Mouse (Mus musculus) embryonic facial prominence, embryonic 14.5 days (tissue): ENCODE data around the gene Ino80e. TPM values are rescaled to one million over a fixed set of nuclear protein-coding genes. Genes with fewer than 3 reads are reported as not detected.

Experiments used
- ATAC-seq: fragments of 200-750 bp; cut with Nextera tagmentation; 2 replicates; pipeline ENCODE4 v1.8.0; 2017; ENCODE audit warnings: low read depth, moderate number of reproducible peaks, moderate TSS enrichment
- DNase-seq: peaks from one replicate; pipeline ENCODE4 v3.0.0-alpha.2; 2015; ENCODE audit warnings: low spot score
- H3K27ac ChIP-seq: fragments of 300-500 bp; sonication (generic); replicated peaks from 2 replicates; pipeline ENCODE4 v1.5.1; 2014; ENCODE audit warnings: low read depth, mild to moderate bottlenecking, low read length, moderate library complexity
- H3K27me3 ChIP-seq: fragments of 300-500 bp; sonication (generic); replicated peaks from 2 replicates; pipeline ENCODE4 v1.6.1; 2014; ENCODE audit warnings: low read length; ENCODE audit not compliant: control insufficient read depth, insufficient read depth
- H3K36me3 ChIP-seq: fragments of 300-500 bp; sonication (generic); 2 replicates; pipeline ENCODE4 v1.6.1; 2014; ENCODE audit warnings: low read length, mixed read lengths; ENCODE audit not compliant: control insufficient read depth, insufficient read depth
- H3K4me1 ChIP-seq: fragments of 300-500 bp; sonication (generic); 2 replicates; pipeline ENCODE4 v1.6.1; 2014; ENCODE audit warnings: antibody characterized with exemption, low read length; ENCODE audit not compliant: control insufficient read depth, insufficient read depth
- H3K4me2 ChIP-seq: fragments of 300-500 bp; sonication (generic); 2 replicates; pipeline ENCODE4 v1.6.1; 2014; ENCODE audit warnings: low read depth, mild to moderate bottlenecking, low read length, moderate library complexity, mixed read lengths
- H3K4me3 ChIP-seq: fragments of 300-500 bp; sonication (generic); 2 replicates; pipeline ENCODE4 v1.5.1; 2014; ENCODE audit warnings: low read depth, mild to moderate bottlenecking, low read length
- H3K9ac ChIP-seq: fragments of 300-500 bp; sonication (generic); 2 replicates; pipeline ENCODE4 v1.6.1; 2014; ENCODE audit warnings: low read depth, mild to moderate bottlenecking, low read length, moderate library complexity, mixed read lengths
- H3K9me3 ChIP-seq: fragments of 300-500 bp; sonication (generic); 2 replicates; pipeline ENCODE4 v1.6.1; 2016; ENCODE audit warnings: low read length; ENCODE audit not compliant: control insufficient read depth
- WGBS: fragments of 180-500 bp; shearing (Covaris S2); extraction: QIAGEN DNeasy Blood & Tissue Kit; methylation state at CpG from one replicate; pipeline ENCODE4 v1.1.7; 2014; 5-methylcytosine and 5-hydroxymethylcytosine counted together
- polyA plus RNA-seq: library from polyadenylated mRNA; unstranded; fragments of >200 nt; fragmentation: Nextera tagmentation; extraction: Ambion mirVana; gene quantifications from 2 replicates; pipeline ENCODE4 v1.2.1, GENCODE M21; 2014

Ino80e gene
- polyA plus RNA-seq, 1 experiment from 2014 or later = 75.0 TPM

- no peaks in the 10 kb centered on the region for H3K9me3 ChIP-seq
- H3K27me3 ChIP-seq = no peaks in the 10 kb centered on the region
- H3K4me1 ChIP-seq = no peaks in the 10 kb centered on the region
- H3K4me3 ChIP-seq = no peak overlapping the region
- 65% methylated on average over 8 of the region's 8 CpGs for WGBS
- H3K4me2 ChIP-seq = no peak overlapping the region
- DNase-seq (no peak), ATAC-seq (no peak)
- no peaks in the 10 kb centered on the region for H3K36me3 ChIP-seq
- no peak overlapping the region for H3K9ac ChIP-seq
- H3K27ac ChIP-seq = no peak overlapping the region
Measured at GRCm38 (mm10) chr7:126815726-126816222, 46.4 kb downstream of the Ino80e start.

GRCm38 (mm10) chr7:126809723-126810369 is 52.3 kb downstream of the Ino80e start:
- DNase-seq (no peak), ATAC-seq (no peak)
- peaks cover 15% of the 10 kb centered on the region for H3K4me1 ChIP-seq
- H3K9ac ChIP-seq = peak overlapping the region; percentile 82
- H3K36me3 ChIP-seq = 0 out of 2 replicates have a peak, but pooled peaks cover 4% of the 10 kb centered on the region
- peak overlapping the region; percentile 89 for H3K4me2 ChIP-seq
- no peak overlapping the region; the same call in 1 of the 2 replicates for H3K27ac ChIP-seq
- H3K4me3 ChIP-seq = peak overlapping the region; percentile 67
- H3K9me3 ChIP-seq = no peaks in the 10 kb centered on the region
- no peaks in the 10 kb centered on the region for H3K27me3 ChIP-seq
- WGBS = 57% methylated on average over 5 of the region's 5 CpGs

GRCm38 (mm10) chr7:126808703-126809455 is 53.3 kb downstream of the Ino80e start:
- Histone ChIP-seq H3K27ac (peak overlapping the region; percentile 81), H3K4me3 (peak overlapping the region; percentile 67), H3K4me2 (peak overlapping the region; percentile 89), H3K9me3 (no peaks in the 10 kb centered on the region), H3K27me3 (no peaks in the 10 kb centered on the region), H3K36me3 (0 out of 2 replicates have a peak, but pooled peaks cover 11% of the 10 kb centered on the region), H3K4me1 (peaks cover 15% of the 10 kb centered on the region), H3K9ac (peak overlapping the region; percentile 82)
- ATAC-seq = peak; percentile 97
- WGBS = 0% methylated on average over 19 of the region's 43 CpGs
- peak; percentile 96 for DNase-seq

GRCm38 (mm10) chr7:126807405-126807804 is 54.8 kb downstream of the Ino80e start:
- 0 out of 2 replicates have a peak, but pooled peaks cover 13% of the 10 kb centered on the region for H3K36me3 ChIP-seq
- no peaks in the 10 kb centered on the region for H3K9me3 ChIP-seq
- no peaks in the 10 kb centered on the region for H3K27me3 ChIP-seq
- DNase-seq (no peak), ATAC-seq (no peak)
- H3K9ac ChIP-seq = peak overlapping the region; percentile 82; the same call in 1 of the 2 replicates
- 68% methylated on average over 4 of the region's 4 CpGs for WGBS
- H3K4me3 ChIP-seq = peak overlapping the region; percentile 67; the same call in 1 of the 2 replicates
- peak overlapping the region; percentile 89 for H3K4me2 ChIP-seq
- H3K27ac ChIP-seq = peak overlapping the region; percentile 81; the same call in 1 of the 2 replicates
- H3K4me1 ChIP-seq = peaks cover 15% of the 10 kb centered on the region

GRCm38 (mm10) chr7:126806956-126807355 is 55.2 kb downstream of the Ino80e start:
- no peak for ATAC-seq
- H3K4me1 ChIP-seq = peaks cover 15% of the 10 kb centered on the region
- no peak overlapping the region for H3K27ac ChIP-seq
- WGBS = 67% methylated on average over 6 of the region's 6 CpGs
- 0 out of 2 replicates have a peak, but pooled peaks cover 13% of the 10 kb centered on the region for H3K36me3 ChIP-seq
- H3K9me3 ChIP-seq = no peaks in the 10 kb centered on the region
- no peak for DNase-seq
- no peak overlapping the region for H3K9ac ChIP-seq
- H3K4me3 ChIP-seq = no peak overlapping the region
- H3K27me3 ChIP-seq = no peaks in the 10 kb centered on the region
- H3K4me2 ChIP-seq = no peak overlapping the region

- Histone ChIP-seq H3K27ac (no peak overlapping the region), H3K36me3 (0 out of 2 replicates have a peak, but pooled peaks cover 13% of the 10 kb centered on the region), H3K4me1 (peaks cover 17% of the 10 kb centered on the region), H3K4me2 (no peak overlapping the region), H3K9ac (no peak overlapping the region), H3K27me3 (no peaks in the 10 kb centered on the region), H3K9me3 (no peaks in the 10 kb centered on the region), H3K4me3 (no peak overlapping the region)
- DNase-seq (no peak), ATAC-seq (no peak)
Measured at GRCm38 (mm10) chr7:126803751-126804150, 58.4 kb downstream of the Ino80e start.

GRCm38 (mm10) chr7:126803181-126803580 is 59.0 kb downstream of the Ino80e start:
- Histone ChIP-seq H3K36me3 (0 out of 2 replicates have a peak, but pooled peaks cover 13% of the 10 kb centered on the region), H3K9me3 (no peaks in the 10 kb centered on the region), H3K27me3 (no peaks in the 10 kb centered on the region), H3K9ac (no peak overlapping the region), H3K4me2 (no peak overlapping the region), H3K4me1 (peaks cover 14% of the 10 kb centered on the region), H3K4me3 (no peak overlapping the region), H3K27ac (no peak overlapping the region)
- DNase-seq (no peak), ATAC-seq (no peak)
- 87% methylated on average over 6 of the region's 6 CpGs for WGBS

GRCm38 (mm10) chr7:126802134-126802889 is 59.9 kb downstream of the Ino80e start:
- no peak for DNase-seq
- WGBS = 79% methylated on average over 11 of the region's 11 CpGs
- no peak overlapping the region for H3K27ac ChIP-seq

More at GRCm38 (mm10) chr7:126802134-126802889, 59.9 kb downstream of the Ino80e start:
- H3K4me2 ChIP-seq = no peak overlapping the region
- no peak overlapping the region for H3K9ac ChIP-seq
- H3K36me3 ChIP-seq = peaks cover 15% of the 10 kb centered on the region
- no peaks in the 10 kb centered on the region for H3K9me3 ChIP-seq
- peaks cover 10% of the 10 kb centered on the region for H3K4me1 ChIP-seq
- H3K27me3 ChIP-seq = no peaks in the 10 kb centered on the region
- no peak for ATAC-seq
- no peak overlapping the region for H3K4me3 ChIP-seq
